Mouse (Mus musculus) forebrain, postnatal 0 days (tissue): ENCODE results near the gene Sap25. TPM values are rescaled to one million over a fixed set of nuclear protein-coding genes. Genes with fewer than 3 reads are reported as not detected.

Experiments used
- ATAC-seq: fragments of 200-750 bp; cut with Nextera tagmentation; 2 replicates; pipeline ENCODE4 v1.8.0; 2017; ENCODE audit warnings: mild to moderate bottlenecking, moderate library complexity
- DNase-seq: peaks from one replicate; pipeline ENCODE4 v3.0.0-alpha.2; 2015
- H3K27ac ChIP-seq: fragments of 300-500 bp; sonication (generic); 2 replicates; pipeline ENCODE4 v1.5.1; 2014; ENCODE audit warnings: low read depth, mild to moderate bottlenecking, antibody characterized with exemption, low read length, moderate library complexity, mixed read lengths
- H3K27me3 ChIP-seq: fragments of 300-500 bp; sonication (generic); 2 replicates; pipeline ENCODE4 v1.6.1; 2014; ENCODE audit warnings: mild to moderate bottlenecking, low read length, mixed read lengths; ENCODE audit not compliant: insufficient read depth
- H3K36me3 ChIP-seq: fragments of 300-500 bp; sonication (generic); 2 replicates; pipeline ENCODE4 v1.6.1; 2014; ENCODE audit warnings: mild to moderate bottlenecking, moderate library complexity; ENCODE audit not compliant: insufficient read depth
- H3K4me1 ChIP-seq: fragments of 300-500 bp; sonication (generic); 2 replicates; pipeline ENCODE4 v1.6.1; 2014; ENCODE audit warnings: antibody characterized with exemption; ENCODE audit not compliant: insufficient read depth
- H3K4me2 ChIP-seq: fragments of 300-500 bp; sonication (generic); 2 replicates; pipeline ENCODE4 v1.6.1; 2014; ENCODE audit warnings: low read depth, mild to moderate bottlenecking, moderate library complexity
- H3K4me3 ChIP-seq: fragments of 300-500 bp; sonication (generic); 2 replicates; pipeline ENCODE4 v1.5.1; 2014; ENCODE audit warnings: low read depth, low read length, mixed read lengths
- H3K9ac ChIP-seq: fragments of 300-500 bp; sonication (generic); 2 replicates; pipeline ENCODE4 v1.6.1; 2014; ENCODE audit warnings: mild to moderate bottlenecking
- H3K9me3 ChIP-seq: fragments of 300-500 bp; sonication (generic); 2 replicates; pipeline ENCODE4 v1.6.1; 2016; ENCODE audit warnings: low read length
- CTCF ChIP-seq: sonication (generic); IDR thresholded peaks from 2 replicates; pipeline ENCODE4 v1.5.1; 2016; ENCODE audit warnings: antibody characterized with exemption, control low read depth, low read depth
- WGBS: fragments of 180-500 bp; shearing (Covaris S2); extraction: QIAGEN DNeasy Blood & Tissue Kit; methylation state at CpG from one replicate; pipeline ENCODE4 v1.1.7; 2014; 5-methylcytosine and 5-hydroxymethylcytosine counted together
- polyA plus RNA-seq: library from polyadenylated mRNA; unstranded; fragments of >200 nt; fragmentation: Nextera tagmentation; extraction: Ambion mirVana; gene quantifications from 2 replicates; pipeline ENCODE4 v1.2.1, GENCODE M21; 2015
- total RNA-seq: library from RNA; depleted of rRNA; stranded (reverse); fragments of >200 nt; gene quantifications from 2 replicates; pipeline ENCODE4 v1.2.3, GENCODE M21; 2014

Sap25 gene
- total and polyA plus RNA-seq, 2 experiments from 2014 or later = 1.8 to 4.4 TPM

GRCm38 (mm10) chr5:137600619-137601364, 40.3 kb upstream of the Sap25 start, which contains the start of gene Mospd3:
Gene Mospd3, minus strand, starts transcription at chr5:137601058.
- no peak for TF ChIP-seq CTCF
- no peaks in the 10 kb centered on the region for H3K36me3 ChIP-seq
- peak within 1 kb of the TSS; percentile 87 for H3K9ac ChIP-seq
- H3K4me1 ChIP-seq = peaks cover 16% of the 10 kb centered on the region
- H3K4me3 ChIP-seq = peak within 1 kb of the TSS; percentile 74
- no peaks in the 10 kb centered on the region for H3K27me3 ChIP-seq
- H3K4me2 ChIP-seq = peak within 1 kb of the TSS; percentile 98
- WGBS = 1% methylated on average over 41 of the region's 41 CpGs
- ATAC-seq (peak; percentile 98), DNase-seq (peak; percentile 98)
- no peaks in the 10 kb centered on the region for H3K9me3 ChIP-seq
- peak within 1 kb of the TSS; percentile 75 for H3K27ac ChIP-seq

DNA sequence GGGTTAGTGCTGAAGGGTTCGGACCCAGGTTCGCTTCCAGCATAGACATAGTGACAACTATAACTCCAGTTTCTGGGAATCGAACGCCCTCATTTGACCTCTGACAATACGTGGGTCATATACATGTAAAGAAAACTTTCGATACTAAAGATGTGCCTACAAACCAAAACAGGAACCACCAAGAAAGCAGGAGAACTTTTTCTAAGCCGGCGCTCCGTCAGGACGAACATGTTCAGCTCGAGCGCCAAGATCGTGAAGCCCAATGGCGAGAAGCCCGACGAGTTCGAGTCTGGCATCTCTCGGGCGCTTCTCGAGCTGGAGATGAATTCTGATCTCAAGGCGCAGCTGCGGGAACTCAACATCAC, 39.8 kb upstream of the Sap25 start:
- DNase-seq (no peak), ATAC-seq (no peak)
- no peak for TF ChIP-seq CTCF
- Histone ChIP-seq H3K4me3 (peak overlapping the region; percentile 74), H3K4me2 (peak overlapping the region; percentile 98), H3K27ac (no peak overlapping the region), H3K9me3 (no peaks in the 10 kb centered on the region), H3K27me3 (no peaks in the 10 kb centered on the region), H3K4me1 (peaks cover 16% of the 10 kb centered on the region), H3K9ac (peak overlapping the region; percentile 87; the same call in 1 of the 2 replicates), H3K36me3 (no peaks in the 10 kb centered on the region)
- WGBS = under 1% methylated on average over 22 of the region's 22 CpGs

DNA sequence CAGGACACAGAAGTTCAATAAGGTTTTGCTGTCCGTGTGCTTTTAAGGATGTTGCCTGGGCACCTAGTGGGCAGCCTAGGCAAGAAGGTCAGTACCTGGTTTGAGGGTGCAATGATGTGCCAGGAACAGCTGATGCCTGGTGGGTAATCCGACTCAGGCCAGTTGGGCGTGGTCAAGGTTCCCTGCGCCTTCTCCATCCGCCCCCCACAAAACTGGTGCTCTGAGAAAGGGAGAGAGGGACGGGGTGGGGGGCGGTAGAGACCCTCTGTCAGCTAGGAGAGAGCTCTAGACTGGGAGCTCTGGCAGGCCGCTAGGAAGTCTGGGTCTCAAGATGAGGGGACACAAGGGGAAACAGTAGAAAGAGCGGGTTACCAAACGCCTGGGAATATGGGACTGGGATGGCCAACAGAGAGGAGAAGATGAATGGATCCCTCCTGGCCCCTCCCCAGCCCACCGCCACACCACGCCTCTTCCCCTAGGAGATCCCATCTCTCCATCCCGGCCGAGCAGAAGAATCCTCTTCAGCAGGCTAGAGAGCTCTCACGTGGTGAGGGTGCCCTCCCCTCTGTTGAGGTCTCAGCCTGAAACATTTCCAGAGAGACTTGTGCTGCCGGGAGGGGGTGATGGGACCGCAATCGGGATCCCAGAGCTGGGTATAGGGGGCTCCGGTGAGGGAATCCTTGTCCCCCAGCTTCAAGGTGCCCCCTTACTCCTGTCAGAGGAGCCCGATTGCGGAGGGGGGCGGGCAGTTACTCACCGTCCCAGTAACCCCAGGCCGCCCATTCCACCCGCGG, 33.1 kb upstream of the Sap25 start:
- no peaks in the 10 kb centered on the region for H3K9me3 ChIP-seq
- no peak for TF ChIP-seq CTCF

GRCm38 (mm10) chr5:137608654-137609190, 32.4 kb upstream of the Sap25 start:
- Histone ChIP-seq H3K4me3 (no peak overlapping the region), H3K36me3 (no peaks in the 10 kb centered on the region), H3K9ac (no peak overlapping the region), H3K27ac (no peak overlapping the region), H3K4me1 (no peaks in the 10 kb centered on the region), H3K9me3 (no peaks in the 10 kb centered on the region), H3K4me2 (peak overlapping the region; percentile 31; the same call in 1 of the 2 replicates), H3K27me3 (peaks cover 6% of the 10 kb centered on the region; the same call in 1 of the 2 replicates)
- ATAC-seq (no peak), DNase-seq (no peak)
- 21% methylated on average over 23 of the region's 23 CpGs for WGBS
- no peak for TF ChIP-seq CTCF

More for the DNA sequence above, 33.1 kb upstream of the Sap25 start:
- no peaks in the 10 kb centered on the region for H3K36me3 ChIP-seq
- no peak overlapping the region for H3K27ac ChIP-seq
- H3K4me1 ChIP-seq = no peaks in the 10 kb centered on the region
- 20% methylated on average over 26 of the region's 26 CpGs for WGBS
- no peak overlapping the region for H3K9ac ChIP-seq
- no peak overlapping the region for H3K4me3 ChIP-seq
- H3K27me3 ChIP-seq = peaks cover 6% of the 10 kb centered on the region; the same call in 1 of the 2 replicates
- H3K4me2 ChIP-seq = peak overlapping the region; percentile 31; the same call in 1 of the 2 replicates
- ATAC-seq (no peak), DNase-seq (no peak)

- Histone ChIP-seq H3K36me3 (no peaks in the 10 kb centered on the region), H3K27ac (no peak overlapping the region), H3K4me2 (no peak overlapping the region), H3K4me3 (no peak overlapping the region), H3K9me3 (no peaks in the 10 kb centered on the region), H3K27me3 (peaks cover 6% of the 10 kb centered on the region; the same call in 1 of the 2 replicates), H3K9ac (no peak overlapping the region), H3K4me1 (no peaks in the 10 kb centered on the region)
- TF ChIP-seq CTCF = no peak
- WGBS = 63% methylated on average over 3 of the region's 3 CpGs
- ATAC-seq (no peak), DNase-seq (no peak)
Measured at GRCm38 (mm10) chr5:137609292-137609691, 31.8 kb upstream of the Sap25 start.

DNA sequence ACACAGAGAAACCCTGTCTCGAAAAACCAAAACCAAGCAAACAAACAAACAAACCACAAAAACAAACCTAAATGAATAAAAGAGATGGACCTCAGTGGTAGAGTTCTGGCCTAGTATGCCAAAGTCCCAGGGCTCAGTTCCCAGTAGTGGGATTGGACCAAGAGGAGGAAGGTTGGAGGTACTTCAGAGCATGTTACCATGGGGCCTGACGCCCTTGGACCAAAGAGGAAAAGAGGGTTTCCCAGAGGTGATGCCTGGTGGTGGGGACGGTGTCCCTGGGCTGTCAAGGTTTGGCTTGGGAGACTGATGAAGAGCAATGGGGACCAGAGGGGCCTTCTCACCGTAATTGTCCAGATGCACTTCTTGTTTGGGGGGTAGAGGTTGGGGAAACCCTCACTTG, 31.1 kb upstream of the Sap25 start:
- Histone ChIP-seq H3K4me3 (no peak overlapping the region), H3K9ac (no peak overlapping the region), H3K9me3 (no peaks in the 10 kb centered on the region), H3K36me3 (no peaks in the 10 kb centered on the region), H3K4me1 (no peaks in the 10 kb centered on the region), H3K27ac (no peak overlapping the region), H3K27me3 (peaks cover 6% of the 10 kb centered on the region; the same call in 1 of the 2 replicates), H3K4me2 (no peak overlapping the region)
- WGBS = 79% methylated on average over 4 of the region's 4 CpGs
- no peak for ATAC-seq
- DNase-seq = no peak
- TF ChIP-seq CTCF = no peak
